In the genomic region with DNA sequence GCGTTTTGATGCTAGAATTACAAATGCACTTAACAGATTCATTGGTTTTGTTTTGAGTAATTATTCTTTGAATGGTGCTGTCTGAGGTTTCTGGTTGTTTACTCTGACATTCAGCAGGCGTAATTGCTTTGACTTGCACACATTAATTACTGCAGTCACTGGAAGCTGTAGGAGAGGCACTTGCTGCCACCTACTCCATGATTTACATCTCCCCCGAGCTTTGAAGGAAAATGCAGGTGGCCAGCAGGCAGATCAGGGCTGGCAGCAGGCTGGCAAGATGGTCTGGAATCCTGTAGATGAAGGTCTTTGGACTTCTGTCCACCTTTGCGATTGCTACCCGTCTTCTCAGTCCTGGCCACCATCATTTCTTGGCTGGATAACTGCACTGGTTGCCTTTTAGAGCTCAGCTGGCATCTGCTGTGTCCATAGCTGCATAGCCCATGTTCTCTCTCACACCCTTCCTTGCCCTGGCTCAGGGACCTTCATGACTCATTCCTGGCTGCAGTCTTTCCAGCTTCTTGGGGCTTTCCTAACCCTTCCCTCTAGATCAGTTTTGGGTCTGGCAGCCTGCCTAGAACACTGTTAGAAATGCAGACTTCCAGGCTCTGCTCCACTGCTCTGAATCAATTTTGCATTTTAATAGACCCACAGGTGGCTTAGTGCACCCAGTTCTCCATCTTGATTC, we compare ENCODE assay signal across 10 mouse cellular contexts.
DNase-seq lines count a peak whose midpoint lies in the region; ATAC-seq lines count a peak whose summit lies in the region.
"Had no signal": no experiment of that assay in that cellular context is flagged by ENCODE, and none has a peak within 500 bp of the region (broad histone marks: within the 10 kb centered on the region; RNA-seq: fewer than 3 reads in every experiment).

No protein-coding gene starts in this region.

- H3K27ac ChIP-seq in hindbrain, embryonic 16.5 days (ENCODE audit: low read depth, low read length): no peak overlapping the region
- H3K27ac ChIP-seq in hindbrain, embryonic 12.5 days: no peak overlapping the region
- H3K27ac ChIP-seq in midbrain, embryonic 11.5 days (ENCODE audit: low read depth, low read length): no peak overlapping the region
- H3K27ac ChIP-seq: limb, embryonic 15.5 days had no signal

- no peak overlapping the region for H3K4me2 ChIP-seq in hindbrain, embryonic 16.5 days (ENCODE audit: low read length)
- H3K4me2 ChIP-seq in hindbrain, embryonic 12.5 days (replicated peaks): no peak overlapping the region
- no peak overlapping the region for H3K4me2 ChIP-seq in midbrain, embryonic 11.5 days
- H3K4me2 ChIP-seq: limb, embryonic 15.5 days had no signal

- ATAC-seq in hindbrain, embryonic 16.5 days: peak; percentile 49; the same call in 1 of the 2 replicates
- ATAC-seq in hindbrain, embryonic 12.5 days (ENCODE audit: low FRiP score): no peak
- ATAC-seq in midbrain, embryonic 11.5 days (ENCODE audit: low FRiP score): no peak

- no peak overlapping the region for H3K4me3 ChIP-seq in hindbrain, embryonic 16.5 days (ENCODE audit: low read length)
- no peak overlapping the region for H3K4me3 ChIP-seq in hindbrain, embryonic 12.5 days
- H3K4me3 ChIP-seq in midbrain, embryonic 11.5 days (ENCODE audit: low read depth, low read length): no peak overlapping the region
- H3K4me3 ChIP-seq: limb, embryonic 15.5 days had no signal

- peaks cover 5% of the 10 kb centered on the region for H3K4me1 ChIP-seq in hindbrain, embryonic 16.5 days (ENCODE audit: control insufficient read depth, insufficient read depth, low read depth, low read length)
- 0 out of 2 replicates have a peak, but pooled peaks cover 2% of the 10 kb centered on the region for H3K4me1 ChIP-seq in hindbrain, embryonic 12.5 days
- H3K4me1 ChIP-seq in midbrain, embryonic 11.5 days (ENCODE audit: control insufficient read depth, insufficient read depth, low read length): no peaks in the 10 kb centered on the region

- 66% methylated on average over 5 of the region's 5 CpGs for WGBS in hindbrain, embryonic 16.5 days
- WGBS in hindbrain, embryonic 12.5 days: 84% methylated on average over 5 of the region's 5 CpGs
- WGBS in midbrain, embryonic 11.5 days: 84% methylated on average over 5 of the region's 5 CpGs

- H3K9ac ChIP-seq in hindbrain, embryonic 16.5 days (ENCODE audit: low read depth, low read length): no peak overlapping the region
- no peak overlapping the region for H3K9ac ChIP-seq in hindbrain, embryonic 12.5 days
- no peak overlapping the region for H3K9ac ChIP-seq in midbrain, embryonic 11.5 days (ENCODE audit: low read length)
- H3K9ac ChIP-seq: limb, embryonic 15.5 days had no signal

- no peaks in the 10 kb centered on the region for H3K36me3 ChIP-seq in hindbrain, embryonic 16.5 days (ENCODE audit: control insufficient read depth, insufficient read depth, low read length)
- no peaks in the 10 kb centered on the region for H3K36me3 ChIP-seq in hindbrain, embryonic 12.5 days
- no peaks in the 10 kb centered on the region for H3K36me3 ChIP-seq in midbrain, embryonic 11.5 days (ENCODE audit: control insufficient read depth, insufficient read depth, low read length)
- H3K36me3 ChIP-seq: G1E; limb, embryonic 15.5 days had no signal

- intact Hi-C loops in gastrocnemius, postnatal 36 days (cut with DNase I): no loop called here

- peak; percentile 85 for DNase-seq in adrenal gland, postnatal 14 days
- peak; percentile 35 to 85 for DNase-seq in gastrocnemius, postnatal 36 days
- peak; percentile 88 to 92 for DNase-seq in kidney, postnatal 36 days
- peak; percentile 76 for DNase-seq in skeletal muscle tissue, adult 2 months (ENCODE audit: low read depth, low spot score)
- no peak for DNase-seq in thymus, postnatal 14 days
- no peak for DNase-seq in midbrain, embryonic 11.5 days (ENCODE audit: low spot score, missing footprints)

- H3K27me3 ChIP-seq in hindbrain, embryonic 16.5 days (replicated peaks; ENCODE audit: control insufficient read depth, insufficient read depth, low read length): no peaks in the 10 kb centered on the region
- no peaks in the 10 kb centered on the region for H3K27me3 ChIP-seq in hindbrain, embryonic 12.5 days
- no peaks in the 10 kb centered on the region for H3K27me3 ChIP-seq in midbrain, embryonic 11.5 days (ENCODE audit: control insufficient read depth, insufficient read depth, low read length)
- H3K27me3 ChIP-seq: limb, embryonic 15.5 days had no signal

- H3K9me3 ChIP-seq in hindbrain, embryonic 16.5 days (ENCODE audit: control insufficient read depth, low read length): no peaks in the 10 kb centered on the region
- no peaks in the 10 kb centered on the region for H3K9me3 ChIP-seq in hindbrain, embryonic 12.5 days (replicated peaks)
- H3K9me3 ChIP-seq in midbrain, embryonic 11.5 days (ENCODE audit: control insufficient read depth, low read length): no peaks in the 10 kb centered on the region
- H3K9me3 ChIP-seq: G1E; limb, embryonic 15.5 days had no signal

Comparison
In these comparisons a context has a peak if more than half of its experiments do, and no peak if none do; other contexts are left out.
1. DNase-seq: peak in adrenal gland, postnatal 14 days (single experiment), gastrocnemius, postnatal 36 days (2 of 2), kidney, postnatal 36 days (2 of 2) and skeletal muscle tissue, adult 2 months (single experiment); none in thymus, postnatal 14 days (single experiment) and midbrain, embryonic 11.5 days (single experiment).